Comparison of ENCODE assay signal across 23 mouse cellular contexts in the genomic region with DNA sequence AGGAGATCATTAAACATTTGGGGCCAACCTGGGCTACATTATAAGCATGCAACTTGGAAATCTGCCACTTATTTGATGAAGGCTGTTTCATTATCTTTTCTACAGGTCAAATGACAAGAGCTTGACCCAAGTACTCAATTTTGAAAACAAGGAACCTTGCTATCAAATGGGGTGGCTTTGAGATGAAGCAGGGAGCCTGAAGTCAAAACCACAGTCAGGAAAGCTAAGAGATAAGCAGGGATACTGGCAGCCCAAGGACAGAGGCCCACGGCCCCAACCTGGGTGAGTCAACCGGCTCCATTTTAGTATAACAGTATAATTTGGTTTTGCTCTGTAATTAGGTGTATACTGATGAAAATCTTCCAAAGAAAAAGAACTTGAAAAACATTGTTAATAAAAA. TPM values are rescaled to one million over a fixed set of nuclear protein-coding genes. Genes with fewer than 3 reads are reported as not detected.
A peak's percentile ranks its signal among the peaks of the same experiment; 100 is the strongest.
DNase-seq lines count a peak whose midpoint lies in the region; ATAC-seq and TF ChIP-seq lines count a peak whose summit lies in the region.
"Had no signal": no experiment of that assay in that cellular context is flagged by ENCODE, and none has a peak within 500 bp of the region (broad histone marks: within the 10 kb centered on the region; RNA-seq: fewer than 3 reads in every experiment).

No protein-coding gene starts in this region.

- no peak for DNase-seq in liver
- DNase-seq in MEL (ENCODE audit: low read depth, low spot score), result peak; percentile 65
- no peak for DNase-seq in left cerebral cortex, postnatal 25 days (ENCODE audit: low spot score in 2 of 2)
- DNase-seq in spleen, postnatal 4 days (ENCODE audit: low spot score in 2 of 2), result no peak
- DNase-seq: adrenal gland, adult 2 months; adrenal gland, postnatal 10 days; adrenal gland, postnatal 25 days; B cell, adult 2 months; cerebellum, adult 11 months; cerebellum, adult 18-20 months; cerebellum, adult 8-10 months; cerebellum, adult 9-11 months; cerebellum, postnatal 14 days; cerebellum, postnatal 36 days; forebrain, postnatal 0 days had no signal

- no peak overlapping the region for H3K27ac ChIP-seq in liver, embryonic 12.5 days
- H3K27ac ChIP-seq in MEL (ENCODE audit: control insufficient read depth, low read depth, low read length), result peak overlapping the region; percentile 39
- H3K27ac ChIP-seq: embryonic facial prominence, embryonic 10.5 days; embryonic facial prominence, embryonic 12.5 days; forebrain, embryonic 13.5 days; forebrain, embryonic 15.5 days had no signal

- no peaks in the 10 kb centered on the region for H3K79me2 ChIP-seq in MEL (ENCODE audit: control insufficient read depth, insufficient read depth, low read length, poor library complexity)

- 33% methylated on average over 2 of the region's 2 CpGs for WGBS in liver, embryonic 12.5 days (ENCODE audit: insufficient replicate concordance)

- no peaks in the 10 kb centered on the region for H3K36me3 ChIP-seq in liver, embryonic 12.5 days
- peaks cover 0 to 20% of the 10 kb centered on the region in 2 experiments; a peak in 2 of 4 replicates for H3K36me3 ChIP-seq in MEL (ENCODE audit: control insufficient read depth in 1 of 2, insufficient read depth in 2 of 2, low read length in 2 of 2)
- H3K36me3 ChIP-seq: G1E had no signal

- TF ChIP-seq EP300 in MEL (IDR thresholded peaks at IDR 0.05; ENCODE audit: low read depth in 1 of 2, low read length in 2 of 2), result peak; percentile 66 to 78

- no peak for TF ChIP-seq RAD21 in MEL (IDR thresholded peaks at IDR 0.05; ENCODE audit: low read depth, low read length)

- no peak for TF ChIP-seq POLR2A in MEL (IDR thresholded peaks at IDR 0.05; ENCODE audit: control insufficient read depth in 1 of 2, insufficient read depth in 1 of 2, low read depth in 1 of 2, low read length in 2 of 2, poor library complexity in 1 of 2)

- H3K4me3 ChIP-seq in liver, embryonic 12.5 days, result no peak overlapping the region
- no peak overlapping the region for H3K4me3 ChIP-seq in MEL (ENCODE audit: control insufficient read depth in 1 of 2, insufficient read depth in 1 of 2, low read depth in 2 of 2, low read length in 2 of 2)
- H3K4me3 ChIP-seq: embryonic facial prominence, embryonic 10.5 days; embryonic facial prominence, embryonic 12.5 days; forebrain, embryonic 13.5 days; forebrain, embryonic 15.5 days had no signal

- H3K9ac ChIP-seq in liver, embryonic 12.5 days, result no peak overlapping the region
- no peak overlapping the region for H3K9ac ChIP-seq in MEL (ENCODE audit: control insufficient read depth, low read depth, low read length, poor library complexity, severe bottlenecking)
- H3K9ac ChIP-seq: embryonic facial prominence, embryonic 12.5 days; forebrain, embryonic 13.5 days; forebrain, embryonic 15.5 days; forebrain, postnatal 0 days had no signal

- H3K4me1 ChIP-seq in liver, embryonic 12.5 days, result peaks cover 15% of the 10 kb centered on the region
- peaks cover 10 to 18% of the 10 kb centered on the region in 2 experiments for H3K4me1 ChIP-seq in MEL (ENCODE audit: control insufficient read depth in 1 of 2, insufficient read depth in 2 of 2, low read length in 2 of 2)
- H3K4me1 ChIP-seq: embryonic facial prominence, embryonic 10.5 days; embryonic facial prominence, embryonic 12.5 days; forebrain, embryonic 15.5 days had no signal

- no peak overlapping the region for H3K4me2 ChIP-seq in liver, embryonic 12.5 days
- H3K4me2 ChIP-seq: embryonic facial prominence, embryonic 12.5 days; forebrain, embryonic 13.5 days; forebrain, embryonic 15.5 days had no signal

- no peak for TF ChIP-seq CTCF in MEL (IDR thresholded peaks at IDR 0.05 in 2 of 3, conservative IDR thresholded peaks at IDR 0.05 in 1 of 3; ENCODE audit: control insufficient read depth in 1 of 3, insufficient read depth in 1 of 3, low read depth in 2 of 3, low read length in 3 of 3, poor library complexity in 1 of 3, severe bottlenecking in 1 of 3)

- ATAC-seq in liver, embryonic 12.5 days, result peak; percentile 59; the same call in 1 of the 2 replicates
- ATAC-seq: CD4-positive, CD25-positive, alpha-beta regulatory T cell, adult 4 months; forebrain, embryonic 13.5 days; forebrain, embryonic 15.5 days; forebrain, postnatal 0 days had no signal

- intact Hi-C loops in left cerebral cortex, postnatal 25 days (cut with DNase I), result no loop called here

- no peaks in the 10 kb centered on the region for H3K27me3 ChIP-seq in liver, embryonic 12.5 days (replicated peaks)
- H3K27me3 ChIP-seq in MEL (ENCODE audit: control insufficient read depth in 1 of 2, insufficient read depth in 2 of 2, low read length in 2 of 2), result no peaks in the 10 kb centered on the region
- H3K27me3 ChIP-seq: embryonic facial prominence, embryonic 12.5 days; forebrain, embryonic 13.5 days; forebrain, embryonic 15.5 days had no signal

- no peaks in the 10 kb centered on the region for H3K9me3 ChIP-seq in liver, embryonic 12.5 days (replicated peaks)
- no peaks in the 10 kb centered on the region for H3K9me3 ChIP-seq in MEL (replicated peaks; ENCODE audit: insufficient read depth, low read length)
- H3K9me3 ChIP-seq: embryonic facial prominence, embryonic 10.5 days; embryonic facial prominence, embryonic 12.5 days; forebrain, embryonic 13.5 days; forebrain, embryonic 15.5 days; G1E had no signal

TF ChIP-seq in MEL, 35 proteins besides CTCF, POLR2A, EP300 and RAD21:
- TF ChIP-seq MAX (IDR thresholded peaks at IDR 0.05; ENCODE audit: low read length) (no peak), JUND (IDR thresholded peaks at IDR 0.05; ENCODE audit: low read depth, low read length) (no peak), ZC3H11A (IDR thresholded peaks at IDR 0.05; ENCODE audit: low read depth, low read length) (no peak), TAL1 (IDR thresholded peaks at IDR 0.05; ENCODE audit: low read length) (no peak), E2F4 (IDR thresholded peaks at IDR 0.05; ENCODE audit: borderline replicate concordance, low read depth, low read length) (no peak), GATA1 (IDR thresholded peaks at IDR 0.05; ENCODE audit: low read depth, low read length) (peak; percentile 84), ZNF384 (IDR thresholded peaks at IDR 0.05; ENCODE audit: low read depth, low read length) (no peak), ETS1 (IDR thresholded peaks at IDR 0.05; ENCODE audit: low read depth, low read length) (peak; percentile 53; the same call in 1 of the 2 replicates), POLR2AphosphoS5 (IDR thresholded peaks at IDR 0.05; ENCODE audit: borderline replicate concordance, low read depth, low read length) (no peak), POLR2AphosphoS2 (IDR thresholded peaks at IDR 0.05; ENCODE audit: low read length) (no peak), UBTF (IDR thresholded peaks at IDR 0.05; ENCODE audit: borderline replicate concordance, insufficient read depth, low read depth, low read length) (no peak), CHD2 (IDR thresholded peaks at IDR 0.05; ENCODE audit: low read length) (no peak), NELFE (IDR thresholded peaks at IDR 0.05; ENCODE audit: low read depth, low read length) (no peak), TBP (IDR thresholded peaks at IDR 0.05; ENCODE audit: low read depth, low read length) (no peak), MYC (IDR thresholded peaks at IDR 0.05; ENCODE audit: low read depth, low read length) (no peak), ZKSCAN1 (IDR thresholded peaks at IDR 0.05; ENCODE audit: low read depth, low read length) (no peak), HCFC1 (IDR thresholded peaks at IDR 0.05; ENCODE audit: low read depth, low read length) (no peak), USF1 (IDR thresholded peaks at IDR 0.05; ENCODE audit: low read depth, low read length) (no peak), MXI1 (IDR thresholded peaks at IDR 0.05; ENCODE audit: low read depth, low read length) (no peak), MEF2A (IDR thresholded peaks at IDR 0.05; ENCODE audit: extremely low read depth, insufficient replicate concordance, low read depth, low read length, poor library complexity, severe bottlenecking) (no peak), CHD1 (IDR thresholded peaks at IDR 0.05; ENCODE audit: low read depth, low read length) (no peak), ZMIZ1 (IDR thresholded peaks at IDR 0.05; ENCODE audit: low read depth, low read length) (no peak), RCOR1 (IDR thresholded peaks at IDR 0.05; ENCODE audit: low read depth, low read length) (peak; percentile 62; the same call in 1 of the 2 replicates), MAFK (IDR thresholded peaks at IDR 0.05; ENCODE audit: borderline replicate concordance, low read depth, low read length) (no peak), SIN3A (IDR thresholded peaks at IDR 0.05; ENCODE audit: low read length) (no peak), BHLHE40 (IDR thresholded peaks at IDR 0.05; ENCODE audit: borderline replicate concordance, low read depth, low read length) (no peak), USF2 (IDR thresholded peaks at IDR 0.05; ENCODE audit: borderline replicate concordance in 1 of 2, insufficient read depth in 1 of 2, low read depth in 1 of 2, low read length in 2 of 2) (no peak), MAZ (IDR thresholded peaks at IDR 0.05; ENCODE audit: low read depth, low read length) (no peak), NRF1 (IDR thresholded peaks at IDR 0.05; ENCODE audit: insufficient read depth, low read depth, low read length, poor library complexity, severe bottlenecking) (no peak), KAT2A (conservative IDR thresholded peaks at IDR 0.05; ENCODE audit: low read depth, low read length) (no peak), ELF1 (IDR thresholded peaks at IDR 0.05; ENCODE audit: low read depth, low read length) (no peak), TCF12 (IDR thresholded peaks at IDR 0.05; ENCODE audit: low read depth, low read length) (peak; percentile 49), MYB (IDR thresholded peaks at IDR 0.05; ENCODE audit: low read depth, low read length) (no peak)

RNA-seq across cellular contexts. Expression of gene Rimklb, which starts 28.3 kb away (rescaled TPM):
- 2.1 and 3.1 TPM in 2 replicates for polyA plus RNA-seq in liver, embryonic 12.5 days (2016; fragmentation: Nextera tagmentation; extraction: Ambion mirVana)
- total RNA-seq in MEL (2012; rRNA removed), result 0.08 and 0.10 TPM in 2 replicates
- under 1 TPM in 1 of 2 experiments, not detected in 1; 0.04 TPM for polyA plus RNA-seq in MEL (2012; ENCODE audit: insufficient read depth in 1 of 2, insufficient read length in 2 of 2, low read depth in 1 of 2, low replicate concordance in 2 of 2, missing spikeins in 1 of 2)
- total RNA-seq in left cerebral cortex, postnatal 25 days (2021), result 10 to 100 TPM; 84.1 to 91.8 TPM
- total RNA-seq: adrenal gland, adult 2 months; CH12.LX had no signal

RNA-seq across cellular contexts. Expression of gene Mfap5, which starts 35.4 kb away (rescaled TPM):
- polyA plus RNA-seq in liver, embryonic 12.5 days (2016; fragmentation: Nextera tagmentation; extraction: Ambion mirVana), result 0.48 and 0.68 TPM in 2 replicates
- 0.13 TPM in 1 of 2 replicates, not detected in the other for total RNA-seq in MEL (2012; rRNA removed)
- polyA plus RNA-seq in MEL (2012; ENCODE audit: insufficient read depth in 1 of 2, insufficient read length in 2 of 2, low read depth in 1 of 2, low replicate concordance in 2 of 2, missing spikeins in 1 of 2), result not detected
- total RNA-seq in left cerebral cortex, postnatal 25 days (2021), result 1 to 10 TPM in 1 of 2 experiments, under 1 TPM in 1; 0.32 to 1.2 TPM
- polyA plus RNA-seq: CD4-positive, CD25-positive, alpha-beta regulatory T cell, adult 4 months; G1E had no signal

Comparison
In these comparisons a context has a peak if more than half of its experiments do, and no peak if none do; other contexts are left out.
1. RNA of gene Rimklb, which starts 28.3 kb away (total RNA-seq): 84.1 to 91.8 TPM in left cerebral cortex, postnatal 25 days; 0.08 to 0.10 TPM in MEL; every median in the first group is over 10 times any median in the second.